Mouse (Mus musculus) macrophage (primary cell): ENCODE data around the gene Rap1a. TPM values are rescaled to one million over a fixed set of nuclear protein-coding genes. Genes with fewer than 3 reads are reported as not detected.
A peak's percentile ranks its signal among the peaks of the same experiment; 100 is the strongest.

ENCODE experiments used
- H3K27ac ChIP-seq: fragments of 350-480 bp; formaldehyde crosslinking; 2 replicates; pipeline ENCODE4 v1.9.0; 2021
- H3K36me3 ChIP-seq: fragments of 350-480 bp; formaldehyde crosslinking; 2 replicates; pipeline ENCODE4 v1.9.0; 2021; ENCODE audit errors: inconsistent target
- H3K4me3 ChIP-seq: fragments of 350-480 bp; formaldehyde crosslinking; 2 replicates; pipeline ENCODE4 v1.9.0; 2021; ENCODE audit errors: inconsistent target
- H3K79me2 ChIP-seq: fragments of 350-480 bp; formaldehyde crosslinking; 2 replicates; pipeline ENCODE4 v1.9.0; 2021; ENCODE audit errors: inconsistent target
- WGBS: methylation state at CpG from one replicate; pipeline ENCODE4 v1.1.7; 2026; ENCODE audit warnings: inconsistent platforms; ENCODE audit not compliant: missing documents; 5-methylcytosine and 5-hydroxymethylcytosine counted together
- polyA plus RNA-seq: library from polyadenylated mRNA; stranded (reverse); fragments of 250-400 nt; gene quantifications from 3 replicates; pipeline ENCODE4 v1.2.4, GENCODE M21; 2018; ENCODE audit warnings: inconsistent platforms
- total RNA-seq, 78 experiments: library from RNA; depleted of rRNA; stranded (reverse); fragments of 250-400 nt; gene quantifications; 1 replicate in 9 of 78; 2 replicates in 24 of 78; 3 replicates in 43 of 78; 4 replicates in 2 of 78; pipeline ENCODE4 v1.2.4; 2018; ENCODE audit warnings: inconsistent platforms in 56 of 78

Gene Rap1a
- total RNA-seq (2018; cell fraction: chromatin; rRNA removed): 10 to 100 TPM; 25.1 to 66.0 (median 44.9) TPM
- 100 to 1,000 TPM in 8 of 26 experiments, 10 to 100 TPM in 18; 57.9 to 116 (median 95.8) TPM for total RNA-seq (2018; cell fraction: cytosol; rRNA removed)
- 100 to 1,000 TPM in 1 of 26 experiments, 10 to 100 TPM in 25; 41.2 to 103 (median 61.2) TPM for total RNA-seq (2018; cell fraction: nucleus; rRNA removed)
- 119 to 125 TPM (median 119 TPM) in 3 replicates for polyA plus RNA-seq

- peak within 1 kb of the TSS; percentile 72 for H3K27ac ChIP-seq
- H3K79me2 ChIP-seq: peaks cover 43% of the 10 kb centered on the region
- WGBS: 9% methylated on average over 37 of the region's 50 CpGs
- H3K4me3 ChIP-seq: peak within 1 kb of the TSS; percentile 78
- no peaks in the 10 kb centered on the region for H3K36me3 ChIP-seq
Observed at GRCm38 (mm10) chr3:105801191-105802166, at the start of gene Rap1a. Rap1a (minus strand) TSS chr3:105801336.

- no peak overlapping the region for H3K4me3 ChIP-seq
- no peaks in the 10 kb centered on the region for H3K79me2 ChIP-seq
- H3K36me3 ChIP-seq: no peaks in the 10 kb centered on the region
- H3K27ac ChIP-seq: no peak overlapping the region
- 81% methylated on average over 7 of the region's 7 CpGs for WGBS
Observed at GRCm38 (mm10) chr3:105846294-105847069, 45.3 kb upstream of the Rap1a start.

- H3K79me2 ChIP-seq: no peaks in the 10 kb centered on the region
- 0 out of 2 replicates have a peak overlapping the region, but pooled peaks have one; percentile 15 for H3K27ac ChIP-seq
- H3K36me3 ChIP-seq: no peaks in the 10 kb centered on the region
- 62% methylated on average over 4 of the region's 4 CpGs for WGBS
- no peak overlapping the region for H3K4me3 ChIP-seq
Observed at GRCm38 (mm10) chr3:105839836-105840235, 38.7 kb upstream of the Rap1a start.

- 100% methylated on average over 3 of the region's 3 CpGs for WGBS
- H3K27ac ChIP-seq: no peak overlapping the region
- no peaks in the 10 kb centered on the region for H3K79me2 ChIP-seq
- no peak overlapping the region for H3K4me3 ChIP-seq
- H3K36me3 ChIP-seq: no peaks in the 10 kb centered on the region
Observed at GRCm38 (mm10) chr3:105838655-105839054, 37.5 kb upstream of the Rap1a start.

- Histone ChIP-seq H3K36me3 (no peaks in the 10 kb centered on the region), H3K79me2 (no peaks in the 10 kb centered on the region), H3K27ac (no peak overlapping the region), H3K4me3 (no peak overlapping the region)
- 95% methylated on average over 3 of the region's 3 CpGs for WGBS
Observed at GRCm38 (mm10) chr3:105836883-105837282, 35.7 kb upstream of the Rap1a start.

GRCm38 (mm10) chr3:105835875-105836274, 34.7 kb upstream of the Rap1a start:
- no peaks in the 10 kb centered on the region for H3K36me3 ChIP-seq
- no peak overlapping the region for H3K4me3 ChIP-seq
- no peaks in the 10 kb centered on the region for H3K79me2 ChIP-seq
- WGBS: 76% methylated on average over 3 of the region's 3 CpGs
- no peak overlapping the region for H3K27ac ChIP-seq

- Histone ChIP-seq H3K27ac (no peak overlapping the region), H3K4me3 (no peak overlapping the region), H3K79me2 (no peaks in the 10 kb centered on the region), H3K36me3 (no peaks in the 10 kb centered on the region)
- 93% methylated on average over 3 of the region's 3 CpGs for WGBS
Observed at GRCm38 (mm10) chr3:105831584-105831983, 30.4 kb upstream of the Rap1a start.

- Histone ChIP-seq H3K4me3 (no peak overlapping the region), H3K36me3 (no peaks in the 10 kb centered on the region), H3K27ac (peak overlapping the region; percentile 21; the same call in 1 of the 2 replicates), H3K79me2 (no peaks in the 10 kb centered on the region)
- WGBS: 67% methylated on average over 6 of the region's 7 CpGs
Observed at GRCm38 (mm10) chr3:105825501-105826161, 24.5 kb upstream of the Rap1a start.

GRCm38 (mm10) chr3:105824704-105825103, 23.6 kb upstream of the Rap1a start:
- Histone ChIP-seq H3K79me2 (no peaks in the 10 kb centered on the region), H3K4me3 (no peak overlapping the region), H3K27ac (no peak overlapping the region), H3K36me3 (no peaks in the 10 kb centered on the region)
- 74% methylated on average over 2 of the region's 2 CpGs for WGBS

GRCm38 (mm10) chr3:105824103-105824502, 23.0 kb upstream of the Rap1a start:
- WGBS: 84% methylated on average over 5 of the region's 5 CpGs
- Histone ChIP-seq H3K27ac (no peak overlapping the region), H3K79me2 (no peaks in the 10 kb centered on the region), H3K36me3 (no peaks in the 10 kb centered on the region), H3K4me3 (no peak overlapping the region)

- H3K79me2 ChIP-seq: no peaks in the 10 kb centered on the region
- no peak overlapping the region for H3K27ac ChIP-seq
- H3K4me3 ChIP-seq: no peak overlapping the region
- no peaks in the 10 kb centered on the region for H3K36me3 ChIP-seq
Observed at GRCm38 (mm10) chr3:105823609-105824008, 22.5 kb upstream of the Rap1a start.

GRCm38 (mm10) chr3:105821504-105821903, 20.4 kb upstream of the Rap1a start:
- Histone ChIP-seq H3K36me3 (no peaks in the 10 kb centered on the region), H3K4me3 (no peak overlapping the region), H3K79me2 (no peaks in the 10 kb centered on the region), H3K27ac (no peak overlapping the region)
- 100% methylated on average over 3 of the region's 3 CpGs for WGBS

GRCm38 (mm10) chr3:105820272-105820671, 19.1 kb upstream of the Rap1a start:
- Histone ChIP-seq H3K4me3 (no peak overlapping the region), H3K79me2 (no peaks in the 10 kb centered on the region), H3K36me3 (no peaks in the 10 kb centered on the region), H3K27ac (no peak overlapping the region)
- WGBS: 96% methylated on average over 3 of the region's 3 CpGs
